Mouse (Mus musculus) frontal cortex, postnatal 36 days (tissue): Measurements from ENCODE around the gene Gm21746.
"Not testable (repeated sequence)": the region's sequence is repeated elsewhere in the genome, so short reads cannot be mapped to it uniquely, and the experiment has no call there.

Experiments used
- DNase-seq, 2 experiments: peaks; one replicate each; pipeline ENCODE4 v3.0.0; 2022; ENCODE audit warnings: low spot score in 2 of 2

Gm21746 gene

DNA sequence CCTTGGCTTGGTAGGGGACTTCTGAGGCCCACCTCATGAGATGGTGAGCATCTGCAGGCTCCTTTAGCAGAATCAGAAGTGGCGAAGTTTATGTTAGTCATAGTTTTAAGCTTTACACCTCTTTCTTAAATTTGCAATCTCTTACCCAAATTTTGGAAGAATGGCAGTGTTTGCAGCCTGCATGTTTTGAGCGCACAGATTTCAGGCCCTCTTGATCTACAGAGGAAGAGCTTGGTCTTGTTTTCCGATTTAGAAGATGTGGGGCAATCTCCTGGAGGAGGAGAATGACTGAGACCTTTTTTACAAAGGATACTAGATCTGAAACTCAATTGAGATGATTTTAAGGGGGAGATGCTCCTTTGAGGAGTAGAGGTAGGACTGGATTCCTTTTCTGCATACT lies at the start of gene Gm21746:
Gene Gm21746, minus strand, starts transcription at position 101 of the 400 bp plus-strand sequence.
- not testable (repeated sequence) for DNase-seq

DNA sequence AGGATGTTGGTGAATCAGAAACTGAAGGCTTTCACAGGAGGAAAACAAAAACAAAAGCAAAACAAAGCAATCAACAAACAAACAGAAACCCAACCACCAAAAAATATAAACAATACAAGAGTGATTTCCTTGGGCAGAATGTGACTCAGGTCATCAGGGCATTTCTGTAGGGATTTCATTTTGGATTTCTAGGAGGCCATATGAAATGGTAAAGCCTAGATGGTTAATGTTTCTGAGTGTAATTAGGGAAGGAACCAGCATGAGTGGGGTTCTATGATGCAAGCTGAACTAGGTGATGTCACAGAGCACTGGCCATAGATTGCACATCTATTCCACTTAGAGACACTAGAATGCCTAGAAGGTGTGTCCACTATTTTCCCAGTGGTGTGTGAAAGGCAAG lies 29.0 kb upstream of the Gm21746 start, which contains the start of gene Gm20873:
Gene Gm20873, plus strand, starts transcription at position 301 of the 400 bp plus-strand sequence.
- not testable (repeated sequence) for DNase-seq
